Mouse (Mus musculus): Measurements from ENCODE around the gene Cdca5. TPM values are rescaled to one million over a fixed set of nuclear protein-coding genes. Genes with fewer than 3 reads are reported as not detected.

Cdca5 gene
- polyA plus RNA-seq (2012; rRNA removed; ENCODE audit: low replicate concordance), result 0.92 and 0.93 TPM in 2 replicates

GRCm38 (mm10) chr19:6084478-6085248, at the start of gene Cdca5, which contains the start of gene Zfpl1:
Gene Cdca5 (plus strand): TSS chr19:6084983.
Gene Zfpl1 (minus strand): TSS chr19:6084956.

GRCm38 (mm10) chr19:6046294-6047153, 38.3 kb upstream of the Cdca5 start, which contains the start of gene Syvn1:
Gene Syvn1 (plus strand): TSS chr19:6046576.

GRCm38 (mm10) chr19:6057313-6058096, 27.3 kb upstream of the Cdca5 start, which contains the start of the genes Mrpl49 and Fau:
Gene Mrpl49 (minus strand): TSS chr19:6057785.
Gene Fau (plus strand): TSS chr19:6057844.

GRCm38 (mm10) chr19:6061021-6061533, 23.7 kb upstream of the Cdca5 start, which contains the start of gene Znhit2:
Gene Znhit2 (plus strand): TSS chr19:6061192.

GRCm38 (mm10) chr19:6067724-6068415, 16.9 kb upstream of the Cdca5 start, which contains the start of gene Tm7sf2:
Gene Tm7sf2 (minus strand): TSS chr19:6068373.

GRCm38 (mm10) chr19:6076564-6077393, 8.0 kb upstream of the Cdca5 start, which contains the start of gene Vps51:
Gene Vps51 (minus strand): TSS chr19:6077231.

GRCm38 (mm10) chr19:6079983-6080480, 4.8 kb upstream of the Cdca5 start, which contains the start of gene Tmem262:
Gene Tmem262 (plus strand): TSS chr19:6080033.

GRCm38 (mm10) chr19:6082156-6082555, 2.6 kb upstream of the Cdca5 start, which contains the start of gene Gm28374:
Gene Gm28374 (minus strand): TSS chr19:6082256.

GRCm38 (mm10) chr19:6094119-6094518, 9.3 kb downstream of the Cdca5 start, which contains the start of gene AC131692.1:
Gene AC131692.1 (plus strand): TSS chr19:6094419.

GRCm38 (mm10) chr19:6105586-6105985, 20.8 kb downstream of the Cdca5 start, which contains the start of gene Naaladl1:
Gene Naaladl1 (plus strand): TSS chr19:6105782.

GRCm38 (mm10) chr19:6117986-6118676, 33.3 kb downstream of the Cdca5 start, which contains the start of gene Sac3d1:
Gene Sac3d1 (minus strand): TSS chr19:6118650.

GRCm38 (mm10) chr19:6127760-6128341, 43.1 kb downstream of the Cdca5 start, which contains the start of gene Snx15:
Gene Snx15 (minus strand): TSS chr19:6128304.

GRCm38 (mm10) chr19:6140678-6141393, 56.1 kb downstream of the Cdca5 start, which contains the start of gene Batf2:
Gene Batf2 (plus strand): TSS chr19:6140983.

GRCm38 (mm10) chr19:6141394-6141749, 56.6 kb downstream of the Cdca5 start, which contains the start of gene Arl2:
Gene Arl2 (minus strand): TSS chr19:6141548.

